Mouse (Mus musculus): ENCODE data around the gene Elk4.

DNA sequence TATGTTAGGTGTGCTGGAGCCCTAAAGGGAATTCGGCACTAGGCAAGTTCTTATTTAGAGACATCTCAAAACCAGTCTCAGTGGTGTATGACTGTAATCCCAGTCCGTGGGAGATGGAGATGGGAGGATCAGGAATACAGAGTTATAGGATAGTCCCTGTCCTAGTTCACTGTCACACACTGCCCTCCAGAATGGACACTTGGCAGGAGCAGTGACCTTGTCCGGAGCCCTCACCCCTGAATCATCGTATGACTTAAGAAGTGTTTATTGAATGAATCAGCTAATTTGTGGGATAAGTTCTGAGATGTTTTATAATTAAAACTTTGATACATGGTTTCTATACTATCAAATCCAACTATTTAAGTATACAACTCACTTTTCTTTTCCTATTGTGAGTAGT is 55.7 kb downstream of the Elk4 start:
- no peak for TF ChIP-seq CTCF (IDR thresholded peaks at IDR 0.05; ENCODE audit: low read depth, low read length)
- no peak for TF ChIP-seq POLR2A (IDR thresholded peaks at IDR 0.05; ENCODE audit: borderline replicate concordance, low read depth, low read length)

All from bone marrow macrophage, adult 2 months (primary cell).